Mouse (Mus musculus): Measurements from ENCODE around the gene Fst. TPM values are rescaled to one million over a fixed set of nuclear protein-coding genes. Genes with fewer than 3 reads are reported as not detected.

Fst gene
- 1 to 10 TPM; 5.3 to 6.3 TPM for total RNA-seq (2021)
- long read RNA-seq, experiment 1, partial matches to known transcripts = 0 of 2 reads
- long read RNA-seq, experiment 1, other reads (novel, unspliced or antisense) = 0 of 2 reads
- long read RNA-seq, experiment 2, partial matches to known transcripts = 1 of 3 reads
- long read RNA-seq, experiment 2, other reads (novel, unspliced or antisense) = 1 of 3 reads

DNA sequence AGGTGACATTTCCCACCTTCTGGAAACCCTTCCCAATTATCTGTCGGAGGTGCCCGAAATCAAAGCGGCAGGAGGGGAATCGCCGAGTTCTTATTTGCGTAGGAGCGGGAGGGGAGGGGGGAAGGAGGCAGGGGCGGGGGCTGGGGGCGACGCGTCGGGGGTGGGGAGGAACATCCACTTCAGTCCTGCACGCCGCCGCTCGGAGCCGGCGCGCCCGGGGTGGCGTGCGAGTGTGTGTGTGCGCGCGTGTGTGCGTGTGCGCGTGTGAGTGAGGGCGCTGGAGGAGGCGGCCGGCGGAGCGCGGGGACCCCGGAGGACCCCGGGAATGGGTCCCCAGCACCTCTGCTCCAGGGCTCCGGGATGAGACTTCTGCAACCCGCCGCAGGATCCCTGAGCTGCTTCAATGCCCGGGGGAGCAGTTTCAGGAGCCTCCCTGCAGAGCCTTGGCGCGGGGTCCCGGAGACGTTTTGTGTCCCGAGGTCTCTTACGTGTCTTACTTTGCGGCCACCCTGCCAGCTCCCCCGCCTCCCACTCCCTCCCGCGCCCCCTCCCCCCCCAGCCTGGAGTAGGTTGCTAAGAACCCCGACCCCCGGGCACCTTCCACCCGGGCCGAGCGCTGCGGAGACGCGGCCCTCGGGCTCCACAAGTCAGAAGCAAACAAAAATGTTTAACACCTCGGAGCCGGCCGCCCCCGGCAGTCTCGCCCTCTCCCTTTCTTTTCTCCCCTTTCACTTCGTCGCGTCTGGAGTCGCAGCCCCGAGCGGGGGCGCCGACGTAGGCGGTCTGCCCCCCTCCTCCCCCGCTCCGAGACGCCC is at the start of gene Fst:
TSS of gene Fst (minus strand) at position 66 of the 815 bp plus-strand sequence.
- Histone ChIP-seq H3K4me3 (peak within 1 kb of the TSS; percentile 55), H3K27ac (no peak within 1 kb of the TSS)
- TF ChIP-seq CTCF (conservative IDR thresholded peaks at IDR 0.05) = no peak
- DNase-seq (ENCODE audit: low spot score in 2 of 2) = no peak

DNA sequence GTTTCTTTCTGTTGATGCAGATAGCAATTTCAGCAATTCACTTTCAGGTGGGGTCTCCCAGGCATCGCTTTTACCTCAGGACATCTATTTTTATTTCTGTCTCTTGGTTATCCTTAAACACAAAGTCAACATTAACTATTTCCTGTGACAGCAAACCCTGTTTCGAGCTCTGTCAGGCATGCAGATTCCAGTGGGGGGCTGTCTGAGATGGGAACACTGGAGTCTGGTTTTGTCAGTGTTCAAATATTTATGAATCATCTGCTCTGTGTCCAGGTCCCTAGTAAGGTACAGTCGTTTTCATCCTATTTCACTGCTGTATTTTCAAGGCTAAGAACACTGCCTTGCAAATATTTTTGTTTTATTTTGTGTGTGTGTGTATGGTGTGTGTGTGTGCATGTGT is 35.1 kb upstream of the Fst start:
- no peak overlapping the region for H3K27ac ChIP-seq
- DNase-seq (ENCODE audit: low spot score in 2 of 2) = no peak
- H3K4me3 ChIP-seq = no peak overlapping the region
- no peak for TF ChIP-seq CTCF (conservative IDR thresholded peaks at IDR 0.05)

DNA sequence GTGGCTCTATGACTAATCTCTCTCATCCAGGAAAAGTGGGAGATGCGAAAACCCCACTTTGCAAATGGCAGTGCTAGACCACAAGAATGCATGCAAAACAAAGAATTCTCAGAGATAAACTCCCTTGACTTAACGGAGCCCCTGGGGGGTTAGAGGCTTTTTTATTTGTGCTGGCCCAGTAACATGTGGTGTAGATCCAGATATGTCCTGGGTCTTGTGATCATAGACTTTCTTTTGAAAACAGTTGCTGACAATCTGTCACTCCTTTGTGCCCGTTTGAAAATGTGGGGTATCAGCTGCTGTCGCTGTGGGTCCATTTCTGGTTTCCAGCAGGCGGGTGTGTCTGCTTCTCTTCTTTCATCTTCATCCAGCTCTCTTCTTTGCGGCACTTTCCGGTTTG is 29.4 kb upstream of the Fst start:
- DNase-seq (ENCODE audit: low spot score in 2 of 2) = no peak
- Histone ChIP-seq H3K4me3 (no peak overlapping the region), H3K27ac (no peak overlapping the region)
- no peak for TF ChIP-seq CTCF (conservative IDR thresholded peaks at IDR 0.05)

DNA sequence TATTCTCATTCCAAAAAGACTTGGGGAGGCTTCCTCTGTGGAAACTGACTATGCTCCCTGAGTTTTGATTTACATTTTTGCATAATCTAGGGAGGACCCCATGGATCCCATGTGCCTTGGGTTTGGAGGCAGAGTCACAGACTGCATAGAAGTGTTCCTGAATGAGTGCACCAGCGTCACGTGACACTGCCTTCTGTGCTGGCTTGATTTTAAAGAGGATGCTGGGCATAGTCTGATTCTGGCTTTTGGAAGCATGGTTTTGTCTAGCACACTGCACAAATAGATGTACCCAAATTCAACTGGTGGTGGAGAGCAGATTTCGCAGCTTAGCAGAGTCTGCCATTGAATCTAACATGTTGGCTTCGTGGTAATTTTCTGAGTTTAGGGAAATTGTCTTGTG is 19.6 kb upstream of the Fst start:
- DNase-seq (ENCODE audit: low spot score in 2 of 2) = no peak
- Histone ChIP-seq H3K4me3 (no peak overlapping the region), H3K27ac (no peak overlapping the region)
- no peak for TF ChIP-seq CTCF (conservative IDR thresholded peaks at IDR 0.05)

DNA sequence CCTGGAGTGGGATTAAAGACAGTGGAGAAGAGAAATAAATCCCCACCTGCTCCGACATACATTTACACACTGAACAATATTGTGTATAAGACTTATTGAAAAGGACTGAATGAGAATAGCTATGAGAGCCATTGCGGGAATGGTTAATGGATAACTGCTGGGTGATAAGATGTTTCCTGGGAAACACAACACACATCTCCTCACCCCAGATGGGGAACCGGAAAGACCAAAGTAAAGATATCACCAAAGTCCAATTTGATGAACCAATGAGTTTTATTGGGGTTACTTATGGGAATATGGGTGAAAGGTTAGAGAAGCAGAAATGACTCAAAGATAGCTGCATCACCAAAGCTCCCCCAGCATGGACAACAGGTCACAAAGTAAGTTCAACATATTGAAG is 11.2 kb upstream of the Fst start:
- no peak for DNase-seq (ENCODE audit: low spot score in 2 of 2)
- H3K4me3 ChIP-seq = no peak overlapping the region
- TF ChIP-seq CTCF (conservative IDR thresholded peaks at IDR 0.05) = no peak
- no peak overlapping the region for H3K27ac ChIP-seq

DNA sequence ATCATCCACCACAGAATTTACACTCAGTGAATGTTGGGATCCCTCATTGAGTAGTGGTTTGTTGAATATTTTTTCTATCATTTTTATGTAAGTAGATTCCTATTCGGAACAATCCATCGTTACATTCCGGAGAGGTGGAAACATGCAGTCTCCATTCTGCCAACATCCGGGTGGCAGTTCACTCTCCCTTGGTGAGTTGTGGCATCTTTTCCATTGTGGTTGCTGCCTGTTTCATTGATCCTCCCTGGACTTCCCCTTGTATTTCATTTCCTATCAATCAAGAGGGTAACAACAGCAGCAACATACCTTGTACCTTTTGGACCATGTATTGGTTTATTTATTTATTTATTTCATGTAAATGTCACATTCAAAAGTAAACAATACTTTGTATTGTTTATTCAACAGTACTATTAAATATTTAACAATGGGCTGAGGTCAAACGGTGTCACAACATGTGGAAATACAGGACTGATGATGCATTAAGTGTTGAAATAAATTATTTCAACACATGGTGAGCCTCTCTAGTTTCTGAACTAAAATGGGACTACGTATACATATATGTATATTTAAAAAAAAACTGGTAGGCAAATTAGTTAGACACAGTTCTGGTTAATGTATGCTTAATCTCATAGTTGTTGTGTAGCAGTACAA is 7.6 kb upstream of the Fst start:
- Histone ChIP-seq H3K27ac (no peak overlapping the region), H3K4me3 (no peak overlapping the region)
- TF ChIP-seq CTCF (conservative IDR thresholded peaks at IDR 0.05) = no peak
- no peak for DNase-seq (ENCODE audit: low spot score in 2 of 2)

DNA sequence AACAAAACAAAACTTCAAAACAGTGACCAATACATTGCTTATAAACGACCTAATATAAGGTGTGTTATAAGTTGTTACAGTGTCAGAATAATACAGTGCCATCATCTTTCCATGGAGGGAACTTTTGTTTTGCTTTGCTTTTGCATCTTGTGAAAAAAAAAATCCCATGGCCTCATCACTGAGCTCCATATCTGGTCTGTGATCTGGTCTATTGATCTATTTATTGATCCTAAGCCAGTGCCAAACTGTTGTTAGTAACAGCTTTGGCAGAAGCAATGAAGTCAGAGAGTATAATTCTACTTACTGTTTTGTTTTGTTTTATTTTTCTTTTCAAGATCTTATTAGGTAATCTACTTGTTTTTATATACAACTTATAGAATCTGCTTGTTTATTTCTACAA is 6.6 kb upstream of the Fst start:
- no peak overlapping the region for H3K27ac ChIP-seq
- H3K4me3 ChIP-seq = no peak overlapping the region
- no peak for DNase-seq (ENCODE audit: low spot score in 2 of 2)
- no peak for TF ChIP-seq CTCF (conservative IDR thresholded peaks at IDR 0.05)

DNA sequence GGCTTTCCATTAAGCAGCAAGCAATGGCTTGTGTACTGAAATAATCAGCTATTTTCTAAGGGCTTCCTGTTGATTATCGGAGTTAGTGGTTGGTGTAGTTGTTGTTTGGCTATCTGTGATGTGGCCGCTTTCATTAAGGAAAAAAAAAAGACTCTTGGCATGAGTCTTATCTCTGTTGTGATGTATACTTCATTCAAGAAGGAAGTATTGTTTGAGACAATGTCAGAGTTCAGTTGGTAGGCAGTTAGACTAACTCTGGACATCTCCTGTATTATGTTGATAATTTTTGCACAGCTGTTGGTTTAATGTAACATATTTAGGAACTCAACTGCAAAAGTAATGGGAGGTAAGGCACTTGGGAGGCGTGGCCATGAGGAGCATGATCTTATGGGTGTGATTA is 6.1 kb upstream of the Fst start:
- no peak overlapping the region for H3K4me3 ChIP-seq
- no peak overlapping the region for H3K27ac ChIP-seq
- no peak for DNase-seq (ENCODE audit: low spot score in 2 of 2)
- no peak for TF ChIP-seq CTCF (conservative IDR thresholded peaks at IDR 0.05)

DNA sequence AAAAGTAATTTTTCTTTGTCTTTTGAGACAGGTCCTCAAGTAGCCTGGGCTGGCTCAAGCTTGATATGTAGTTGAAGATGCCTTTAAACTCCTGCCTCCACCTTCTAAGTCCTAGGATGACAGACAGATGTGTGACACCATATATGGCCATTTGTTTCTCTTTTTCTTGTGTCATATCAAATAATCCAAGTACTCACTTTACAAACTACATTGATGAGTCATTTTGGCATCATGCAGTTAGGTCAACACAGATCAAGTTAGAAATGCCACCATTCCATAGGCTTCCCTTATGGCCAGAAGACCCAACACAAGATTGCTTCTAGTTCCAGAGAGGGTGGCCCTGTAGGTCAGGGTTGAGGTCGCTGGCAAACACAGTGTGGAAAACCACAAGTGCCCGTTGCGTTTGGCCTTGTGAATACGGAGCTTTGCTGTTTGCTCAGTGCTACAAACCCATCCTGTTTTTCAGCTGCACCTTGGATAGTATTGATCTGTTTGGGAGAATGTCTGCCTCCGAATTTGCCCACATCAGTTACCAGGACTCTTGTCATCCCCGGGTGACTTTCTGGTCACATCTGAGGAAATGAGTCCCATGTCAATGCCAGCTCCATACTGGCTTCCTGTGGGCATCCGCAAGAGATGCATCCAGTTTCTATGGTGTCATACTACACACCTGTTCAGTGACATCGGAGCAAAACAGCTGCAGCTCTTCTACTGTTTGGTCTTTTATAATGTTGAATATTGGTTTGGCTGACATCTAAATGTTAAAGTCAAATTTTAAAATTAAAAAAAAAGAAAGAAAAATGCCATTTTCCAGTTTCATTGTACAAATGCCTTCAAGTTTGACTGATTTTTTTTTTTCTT is 4.0 kb upstream of the Fst start:
- no peak for DNase-seq (ENCODE audit: low spot score in 2 of 2)
- no peak for TF ChIP-seq CTCF (conservative IDR thresholded peaks at IDR 0.05)
- H3K27ac ChIP-seq = no peak overlapping the region
- H3K4me3 ChIP-seq = no peak overlapping the region

DNA sequence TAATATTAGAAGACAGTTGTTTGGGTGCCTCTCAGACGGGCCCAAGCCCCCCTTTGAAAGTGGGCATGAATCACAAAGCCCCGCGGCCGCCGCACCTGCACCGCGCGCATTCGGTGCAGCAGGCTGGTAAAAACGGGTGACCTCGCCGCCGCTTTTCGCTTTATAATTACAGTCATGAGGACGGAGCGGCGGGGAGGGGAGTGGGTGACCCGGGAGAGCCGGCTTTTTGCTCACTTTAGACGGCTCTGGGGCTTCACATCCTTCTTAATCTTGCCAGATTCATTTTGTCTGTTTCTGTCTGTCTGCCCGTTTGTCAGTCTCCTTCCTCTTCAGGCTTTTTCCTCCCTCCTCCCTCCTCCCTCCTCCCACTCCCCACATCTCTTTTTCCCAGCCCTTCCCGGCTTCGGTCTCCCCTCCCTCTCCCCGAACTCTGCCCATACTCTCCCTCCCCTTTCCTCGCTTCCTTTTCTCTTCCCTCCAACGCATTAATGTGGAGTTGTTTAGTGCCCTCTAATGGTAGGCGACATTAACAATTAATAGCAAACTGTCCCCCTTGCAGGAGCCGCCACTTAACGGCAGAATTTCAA is 1.6 kb upstream of the Fst start:
- DNase-seq (ENCODE audit: low spot score in 2 of 2) = peak in 1 of 2 experiments; percentile 38
- Histone ChIP-seq H3K4me3 (peak overlapping the region; percentile 43), H3K27ac (no peak overlapping the region)
- TF ChIP-seq CTCF (conservative IDR thresholded peaks at IDR 0.05) = peak; percentile 79

DNA sequence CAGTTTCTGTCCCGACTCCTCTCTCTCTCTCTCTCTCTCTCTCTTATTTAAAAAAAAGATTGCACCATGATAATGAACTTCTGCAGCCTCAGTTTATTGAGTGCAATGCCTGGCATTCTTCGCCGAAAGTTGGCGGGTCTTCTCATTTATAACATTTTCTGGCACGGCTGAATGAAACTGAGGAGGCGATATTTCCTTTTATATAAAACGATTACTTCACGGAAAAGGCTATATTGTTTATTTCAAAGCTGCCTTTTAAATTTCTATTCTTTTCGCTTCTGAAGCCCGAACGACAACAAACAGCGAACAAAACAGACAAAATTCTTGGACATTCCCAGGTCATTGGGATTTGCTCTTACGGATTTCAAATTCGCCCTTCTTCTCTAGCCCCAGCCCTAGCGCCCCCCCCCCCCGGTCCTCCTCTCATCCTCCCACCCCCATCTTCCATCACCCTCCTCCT is 980 bp upstream of the Fst start:
- no peak for TF ChIP-seq CTCF (conservative IDR thresholded peaks at IDR 0.05)
- no peak for DNase-seq (ENCODE audit: low spot score in 2 of 2)
- no peak overlapping the region for H3K27ac ChIP-seq
- H3K4me3 ChIP-seq = peak overlapping the region; percentile 55

DNA sequence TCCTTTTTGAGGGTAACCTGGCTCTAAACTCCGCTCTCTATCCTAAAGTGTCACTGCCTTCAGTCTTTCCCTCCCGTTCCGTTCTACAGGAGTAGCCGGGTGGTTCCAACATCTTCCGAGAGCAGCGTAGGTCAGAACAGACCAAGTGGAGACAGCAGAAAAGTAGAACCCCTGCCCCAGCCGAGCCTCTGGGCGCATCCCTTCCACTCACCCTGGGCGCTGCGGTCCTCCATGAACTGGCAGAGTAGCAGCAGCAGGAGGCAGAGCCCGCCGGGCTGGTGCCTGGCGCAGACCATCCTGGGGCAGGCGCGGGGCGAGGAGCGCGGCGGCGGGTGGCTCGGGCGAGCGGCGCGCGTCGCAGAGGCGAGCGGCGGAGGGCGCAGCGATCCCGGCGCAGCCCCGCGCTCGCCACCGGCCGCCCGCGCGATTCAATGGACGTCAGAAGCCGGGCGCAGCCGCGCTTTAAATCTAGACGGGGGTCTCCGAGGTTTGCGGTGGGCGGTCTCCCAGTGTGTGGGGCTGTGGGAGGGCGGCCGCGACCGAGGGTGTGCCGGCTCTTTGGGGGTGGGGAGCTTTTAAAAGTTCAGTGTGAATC is 363 bp downstream of the Fst start:
- H3K27ac ChIP-seq = no peak overlapping the region
- no peak for DNase-seq (ENCODE audit: low spot score in 2 of 2)
- TF ChIP-seq CTCF (conservative IDR thresholded peaks at IDR 0.05) = 0 out of 2 replicates have a peak, but pooled peaks have one; percentile 16
- H3K4me3 ChIP-seq = peak overlapping the region; percentile 55
